Comparison of ENCODE assay signal across 9 mouse cellular contexts in genomic region chr11:88523921-88524320, GRCm38 (mm10).
DNase-seq lines count a peak whose midpoint lies in the region; ATAC-seq and TF ChIP-seq lines count a peak whose summit lies in the region.
"Had no signal": no experiment of that assay in that cellular context is flagged by ENCODE, and none has a peak within 500 bp of the region (broad histone marks: within the 10 kb centered on the region; RNA-seq: fewer than 3 reads in every experiment).

No protein-coding gene starts in this region.

- no peak overlapping the region for H3K4me2 ChIP-seq in stomach, postnatal 0 days (replicated peaks; ENCODE audit: low read depth)

- H3K27me3 ChIP-seq in cerebellum, adult 2 months (ENCODE audit: control insufficient read depth, insufficient read depth, low read length) = no peaks in the 10 kb centered on the region
- H3K27me3 ChIP-seq in MEL (ENCODE audit: control insufficient read depth in 1 of 2, insufficient read depth in 2 of 2, low read length in 2 of 2) = no peaks in the 10 kb centered on the region
- H3K27me3 ChIP-seq in stomach, postnatal 0 days (ENCODE audit: control insufficient read depth, insufficient read depth, low read length) = no peaks in the 10 kb centered on the region

- no peaks in the 10 kb centered on the region for H3K79me2 ChIP-seq in MEL (ENCODE audit: control insufficient read depth, insufficient read depth, low read length, poor library complexity)

- TF ChIP-seq RAD21 in MEL (IDR thresholded peaks at IDR 0.05; ENCODE audit: low read depth, low read length) = no peak

- WGBS in cerebellum, adult 2 months = 21% methylated on average over 4 of the region's 4 CpGs
- 28% methylated on average over 4 of the region's 4 CpGs for WGBS in stomach, postnatal 0 days

- H3K9me3 ChIP-seq in MEL (replicated peaks; ENCODE audit: insufficient read depth, low read length) = no peaks in the 10 kb centered on the region
- no peaks in the 10 kb centered on the region for H3K9me3 ChIP-seq in stomach, postnatal 0 days (ENCODE audit: control insufficient read depth, low read length)

- H3K9ac ChIP-seq in MEL (ENCODE audit: control insufficient read depth, low read depth, low read length, poor library complexity, severe bottlenecking) = no peak overlapping the region
- no peak overlapping the region for H3K9ac ChIP-seq in stomach, postnatal 0 days (ENCODE audit: low read length)

- no peak for DNase-seq in cerebellum, adult 2 months
- DNase-seq in cerebellum, adult 11-12 months = no peak
- peak; percentile 47 for DNase-seq in MEL (ENCODE audit: low read depth, low spot score)
- DNase-seq in heart, adult 18-20 months = peak; percentile 83 to 91
- peak; percentile 60 for DNase-seq in kidney, postnatal 14 days
- no peak for DNase-seq in stomach, postnatal 0 days (ENCODE audit: low spot score)
- DNase-seq in c-Kit-positive CD71-positive TER-119-positive erythroid progenitor cells, embryonic 14.5 days (ENCODE audit: low spot score) = no peak
- DNase-seq in right cerebral cortex, adult 18-20 months = no peak

- no peak for TF ChIP-seq POLR2A in cerebellum, adult 2 months (IDR thresholded peaks at IDR 0.05; ENCODE audit: borderline replicate concordance, insufficient read depth, low read length)
- TF ChIP-seq POLR2A in MEL (IDR thresholded peaks at IDR 0.05; ENCODE audit: control insufficient read depth in 1 of 2, insufficient read depth in 1 of 2, low read depth in 1 of 2, low read length in 2 of 2, poor library complexity in 1 of 2) = no peak

- H3K36me3 ChIP-seq in MEL (ENCODE audit: control insufficient read depth in 1 of 2, insufficient read depth in 2 of 2, low read length in 2 of 2) = peaks cover 2 to 17% of the 10 kb centered on the region in 2 experiments; a peak in 3 of 4 replicates
- H3K36me3 ChIP-seq in stomach, postnatal 0 days (ENCODE audit: control insufficient read depth, insufficient read depth, low read length) = no peaks in the 10 kb centered on the region

- no peak overlapping the region for H3K4me3 ChIP-seq in cerebellum, adult 2 months (replicated peaks; ENCODE audit: insufficient read depth, low read depth, low read length)
- no peak overlapping the region for H3K4me3 ChIP-seq in MEL (ENCODE audit: control insufficient read depth in 1 of 2, insufficient read depth in 1 of 2, low read depth in 2 of 2, low read length in 2 of 2)
- H3K4me3 ChIP-seq in stomach, postnatal 0 days (ENCODE audit: low read depth, low read length) = no peak overlapping the region

- peak in 1 of 2 experiments; percentile 48; a peak in 3 of 4 replicates for TF ChIP-seq EP300 in MEL (IDR thresholded peaks at IDR 0.05; ENCODE audit: low read depth in 1 of 2, low read length in 2 of 2)
- no peak for TF ChIP-seq EP300 in stomach, postnatal 0 days (optimal IDR thresholded peaks at IDR 0.05)

- 0 out of 2 replicates have a peak overlapping the region, but pooled peaks have one; percentile 25 for H3K27ac ChIP-seq in cerebellum, adult 2 months (ENCODE audit: insufficient read depth, low read length)
- H3K27ac ChIP-seq in MEL (ENCODE audit: control insufficient read depth, low read depth, low read length) = peak overlapping the region; percentile 27
- no peak overlapping the region for H3K27ac ChIP-seq in stomach, postnatal 0 days (replicated peaks)
- H3K27ac ChIP-seq: macrophage had no signal

- peak; percentile 63; the same call in 1 of the 2 replicates for ATAC-seq in stomach, postnatal 0 days (ENCODE audit: low FRiP score, low TSS enrichment)

- no peak for TF ChIP-seq CTCF in cerebellum, adult 2 months (IDR thresholded peaks at IDR 0.05; ENCODE audit: borderline replicate concordance, insufficient read depth, low read depth, low read length)
- TF ChIP-seq CTCF in MEL (IDR thresholded peaks at IDR 0.05 in 2 of 3, conservative IDR thresholded peaks at IDR 0.05 in 1 of 3; ENCODE audit: control insufficient read depth in 1 of 3, insufficient read depth in 1 of 3, low read depth in 2 of 3, low read length in 3 of 3, poor library complexity in 1 of 3, severe bottlenecking in 1 of 3) = no peak
- no peak for TF ChIP-seq CTCF in stomach, postnatal 0 days (IDR thresholded peaks at IDR 0.05; ENCODE audit: low read depth)

- peaks cover 18% of the 10 kb centered on the region for H3K4me1 ChIP-seq in cerebellum, adult 2 months (ENCODE audit: control insufficient read depth, insufficient read depth, low read length)
- H3K4me1 ChIP-seq in MEL (ENCODE audit: control insufficient read depth in 1 of 2, insufficient read depth in 2 of 2, low read length in 2 of 2) = peaks cover 12 to 16% of the 10 kb centered on the region in 2 experiments
- peaks cover 14% of the 10 kb centered on the region for H3K4me1 ChIP-seq in stomach, postnatal 0 days (replicated peaks; ENCODE audit: control insufficient read depth, insufficient read depth)

TF ChIP-seq in MEL, 35 proteins besides CTCF, POLR2A, EP300 and RAD21:
- TF ChIP-seq TCF12 (IDR thresholded peaks at IDR 0.05; ENCODE audit: low read depth, low read length) (peak; percentile 38; the same call in 1 of the 2 replicates), MAX (IDR thresholded peaks at IDR 0.05; ENCODE audit: low read length) (0 out of 2 replicates have a peak, but pooled peaks have one; percentile 22), GABPA (IDR thresholded peaks at IDR 0.05; ENCODE audit: low read depth, low read length) (no peak), MAZ (IDR thresholded peaks at IDR 0.05; ENCODE audit: low read depth, low read length) (no peak), RCOR1 (IDR thresholded peaks at IDR 0.05; ENCODE audit: low read depth, low read length) (0 out of 2 replicates have a peak, but pooled peaks have one; percentile 31), GATA1 (IDR thresholded peaks at IDR 0.05; ENCODE audit: low read depth, low read length) (peak; percentile 63; the same call in 1 of the 2 replicates), ETS1 (IDR thresholded peaks at IDR 0.05; ENCODE audit: low read depth, low read length) (peak; percentile 86), ELF1 (IDR thresholded peaks at IDR 0.05; ENCODE audit: low read depth, low read length) (no peak)
TF ChIP-seq in MEL: peak in this region for 5.

Comparison
In these comparisons a context has a peak if more than half of its experiments do, and no peak if none do; other contexts are left out.
1. DNase-seq: peak in MEL (single experiment), heart, adult 18-20 months (2 of 2) and kidney, postnatal 14 days (single experiment); none in cerebellum, adult 2 months (0 of 2), cerebellum, adult 11-12 months (single experiment), stomach, postnatal 0 days (single experiment), c-Kit-positive CD71-positive TER-119-positive erythroid progenitor cells, embryonic 14.5 days (single experiment) and right cerebral cortex, adult 18-20 months (single experiment).